Mouse (Mus musculus): ENCODE measurements around the gene Abhd2.

DNA sequence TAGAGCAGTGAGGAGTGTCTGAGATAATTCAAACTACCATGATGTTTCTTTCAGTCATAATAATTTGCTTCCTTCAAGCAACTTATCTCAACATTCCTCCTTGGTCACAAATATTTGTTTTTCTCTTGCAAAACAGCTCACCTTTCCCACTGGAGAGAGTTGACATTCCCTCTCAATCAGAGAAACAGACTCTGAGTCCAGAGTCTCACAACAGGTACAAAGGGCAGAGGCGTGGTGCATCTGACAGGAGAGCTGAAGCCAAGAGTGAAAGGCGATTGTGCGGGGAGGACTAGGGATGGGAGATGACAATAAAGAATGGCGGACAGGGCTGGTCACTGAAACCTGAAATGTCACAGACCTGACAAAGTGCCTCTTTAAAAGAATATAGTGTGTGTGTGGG lies 16.3 kb upstream of the Abhd2 start:
- no peak for TF ChIP-seq CTCF (IDR thresholded peaks at IDR 0.05; ENCODE audit: extremely low read depth, insufficient read depth, insufficient read length, insufficient replicate concordance)
- TF ChIP-seq POLR2A (IDR thresholded peaks at IDR 0.05; ENCODE audit: low read depth, low read length) = no peak

Measured in spleen, adult 2 months (tissue).